Mouse (Mus musculus) hindbrain, embryonic 15.5 days (tissue): ENCODE measurements around the gene Parp6. TPM values are rescaled to one million over a fixed set of nuclear protein-coding genes. Genes with fewer than 3 reads are reported as not detected.

Experiments used
- ATAC-seq: fragments of 200-750 bp; cut with Nextera tagmentation; 2 replicates; pipeline ENCODE4 v1.8.0; 2017; ENCODE audit warnings: low read depth, moderate number of reproducible peaks, moderate TSS enrichment; ENCODE audit not compliant: low FRiP score
- H3K27ac ChIP-seq: fragments of 300-500 bp; sonication (generic); replicated peaks from 2 replicates; pipeline ENCODE4 v1.5.1; 2015; ENCODE audit warnings: mild to moderate bottlenecking, inconsistent platforms
- H3K27me3 ChIP-seq: fragments of 300-500 bp; sonication (generic); 2 replicates; pipeline ENCODE4 v1.6.1; 2015; ENCODE audit warnings: control low read depth, inconsistent platforms
- H3K36me3 ChIP-seq: fragments of 300-500 bp; sonication (generic); 2 replicates; pipeline ENCODE4 v1.6.1; 2015; ENCODE audit warnings: control low read depth, inconsistent platforms
- H3K4me1 ChIP-seq: fragments of 300-500 bp; sonication (generic); replicated peaks from 2 replicates; pipeline ENCODE4 v1.6.1; 2015; ENCODE audit warnings: control low read depth, inconsistent platforms
- H3K4me2 ChIP-seq: fragments of 300-500 bp; sonication (generic); 2 replicates; pipeline ENCODE4 v1.6.1; 2015; ENCODE audit warnings: moderate library complexity, mild to moderate bottlenecking, inconsistent platforms
- H3K4me3 ChIP-seq: fragments of 300-500 bp; sonication (generic); 2 replicates; pipeline ENCODE4 v1.5.1; 2015; ENCODE audit warnings: mild to moderate bottlenecking, inconsistent platforms
- H3K9ac ChIP-seq: fragments of 300-500 bp; sonication (generic); 2 replicates; pipeline ENCODE4 v1.6.1; 2015; ENCODE audit warnings: inconsistent platforms
- H3K9me3 ChIP-seq: fragments of 300-500 bp; sonication (generic); 2 replicates; pipeline ENCODE4 v1.6.1; 2016; ENCODE audit warnings: control low read depth, inconsistent platforms
- whole genome bisulfite sequencing: fragments of 180-500 bp; shearing (Covaris S2); methylation state at CpG from one replicate; pipeline ENCODE4 v1.1.7; 2015; 5-methylcytosine and 5-hydroxymethylcytosine counted together
- polyA plus RNA-seq: library from polyadenylated mRNA; unstranded; fragments of >200 nt; fragmentation: Nextera tagmentation; extraction: Ambion mirVana; gene quantifications from 2 replicates; pipeline ENCODE4 v1.2.1, GENCODE M21; 2015

Gene Parp6
- polyA plus RNA-seq, 1 experiment from 2014 or later, result 210 TPM

- Histone ChIP-seq H3K27ac (no peak overlapping the region), H3K4me2 (no peak overlapping the region), H3K4me3 (no peak overlapping the region), H3K9ac (no peak overlapping the region), H3K4me1 (peaks cover 9% of the 10 kb centered on the region), H3K27me3 (no peaks in the 10 kb centered on the region), H3K9me3 (no peaks in the 10 kb centered on the region), H3K36me3 (peaks cover 86% of the 10 kb centered on the region)
- WGBS, result 74% methylated on average over 4 of the region's 4 CpGs
- ATAC-seq, result no peak
These were observed 52.1 kb downstream of the Parp6 start for GRCm38 (mm10) chr9:59669172-59669571.

GRCm38 (mm10) chr9:59672195-59672894, 55.3 kb downstream of the Parp6 start:
- H3K27ac ChIP-seq, result no peak overlapping the region
- no peaks in the 10 kb centered on the region for H3K27me3 ChIP-seq
- H3K9me3 ChIP-seq, result no peaks in the 10 kb centered on the region
- no peaks in the 10 kb centered on the region for H3K4me1 ChIP-seq
- H3K9ac ChIP-seq, result no peak overlapping the region
- peaks cover 94% of the 10 kb centered on the region for H3K36me3 ChIP-seq
- no peak overlapping the region for H3K4me3 ChIP-seq
- no peak overlapping the region for H3K4me2 ChIP-seq
- whole genome bisulfite sequencing, result 82% methylated on average over 12 of the region's 12 CpGs
- no peak for ATAC-seq

GRCm38 (mm10) chr9:59673427-59673826, 56.3 kb downstream of the Parp6 start:
- ATAC-seq, result no peak
- Histone ChIP-seq H3K9me3 (no peaks in the 10 kb centered on the region), H3K4me1 (no peaks in the 10 kb centered on the region), H3K36me3 (peaks cover 94% of the 10 kb centered on the region), H3K9ac (no peak overlapping the region), H3K4me3 (no peak overlapping the region), H3K27me3 (no peaks in the 10 kb centered on the region), H3K4me2 (no peak overlapping the region), H3K27ac (no peak overlapping the region)
- 86% methylated on average over 2 of the region's 2 CpGs for WGBS

GRCm38 (mm10) chr9:59675598-59675997, 58.5 kb downstream of the Parp6 start:
- Histone ChIP-seq H3K4me2 (no peak overlapping the region), H3K27ac (no peak overlapping the region), H3K9ac (no peak overlapping the region), H3K4me1 (peaks cover 10% of the 10 kb centered on the region), H3K36me3 (peaks cover 81% of the 10 kb centered on the region), H3K4me3 (no peak overlapping the region), H3K9me3 (no peaks in the 10 kb centered on the region), H3K27me3 (no peaks in the 10 kb centered on the region)
- ATAC-seq, result no peak
- 88% methylated on average over 14 of the region's 14 CpGs for WGBS

GRCm38 (mm10) chr9:59678313-59678712, 61.2 kb downstream of the Parp6 start:
- Histone ChIP-seq H3K4me2 (no peak overlapping the region), H3K4me3 (no peak overlapping the region), H3K9ac (no peak overlapping the region), H3K36me3 (peaks cover 54% of the 10 kb centered on the region), H3K27ac (no peak overlapping the region), H3K9me3 (no peaks in the 10 kb centered on the region), H3K27me3 (no peaks in the 10 kb centered on the region), H3K4me1 (peaks cover 13% of the 10 kb centered on the region)
- WGBS, result 17% methylated on average over 1 of the region's 1 CpGs
- no peak for ATAC-seq

- no peaks in the 10 kb centered on the region for H3K9me3 ChIP-seq
- WGBS, result 2% methylated on average over 46 of the region's 47 CpGs
- H3K27me3 ChIP-seq, result no peaks in the 10 kb centered on the region
- peak; percentile 95 for ATAC-seq
- H3K4me1 ChIP-seq, result peaks cover 13% of the 10 kb centered on the region
- H3K27ac ChIP-seq, result peak within 1 kb of the TSS; percentile 15; the same call in 1 of the 2 replicates
- peak within 1 kb of the TSS; percentile 60 for H3K9ac ChIP-seq
- H3K4me2 ChIP-seq, result peak within 1 kb of the TSS; percentile 80
- peaks cover 39% of the 10 kb centered on the region for H3K36me3 ChIP-seq
- H3K4me3 ChIP-seq, result peak within 1 kb of the TSS; percentile 57
These were observed 62.8 kb downstream of the Parp6 start, which contains the start of gene Gramd2 for GRCm38 (mm10) chr9:59679678-59680533. Gramd2 (plus strand) TSS chr9:59680144.

GRCm38 (mm10) chr9:59680534-59680875, 63.4 kb downstream of the Parp6 start:
- no peak overlapping the region for H3K27ac ChIP-seq
- 7% methylated on average over 16 of the region's 16 CpGs for WGBS

GRCm38 (mm10) chr9:59684020-59684419, 66.9 kb downstream of the Parp6 start:
- 79% methylated on average over 2 of the region's 2 CpGs for WGBS
- no peaks in the 10 kb centered on the region for H3K27me3 ChIP-seq
- peaks cover 13% of the 10 kb centered on the region for H3K4me1 ChIP-seq
- no peak overlapping the region for H3K27ac ChIP-seq
- H3K4me2 ChIP-seq, result no peak overlapping the region
- H3K36me3 ChIP-seq, result 0 out of 2 replicates have a peak, but pooled peaks cover 4% of the 10 kb centered on the region
- H3K9ac ChIP-seq, result no peak overlapping the region
- no peak for ATAC-seq
- H3K9me3 ChIP-seq, result no peaks in the 10 kb centered on the region
- no peak overlapping the region for H3K4me3 ChIP-seq

More at GRCm38 (mm10) chr9:59680534-59680875, 63.4 kb downstream of the Parp6 start:
- Histone ChIP-seq H3K4me1 (peaks cover 13% of the 10 kb centered on the region), H3K4me3 (peak overlapping the region; percentile 57), H3K9ac (peak overlapping the region; percentile 60), H3K9me3 (no peaks in the 10 kb centered on the region), H3K36me3 (peaks cover 33% of the 10 kb centered on the region), H3K4me2 (peak overlapping the region; percentile 80), H3K27me3 (no peaks in the 10 kb centered on the region)
- peak; percentile 36 for ATAC-seq

GRCm38 (mm10) chr9:59687416-59688046, 70.4 kb downstream of the Parp6 start:
- H3K9me3 ChIP-seq, result no peaks in the 10 kb centered on the region
- 46% methylated on average over 6 of the region's 6 CpGs for WGBS

GRCm38 (mm10) chr9:59691635-59692094, 74.6 kb downstream of the Parp6 start:
- peak; percentile 86 for ATAC-seq
- Histone ChIP-seq H3K27ac (peak overlapping the region; percentile 11; the same call in 1 of the 2 replicates), H3K27me3 (no peaks in the 10 kb centered on the region), H3K4me2 (peak overlapping the region; percentile 55), H3K4me3 (peak overlapping the region; percentile 29), H3K9ac (peak overlapping the region; percentile 5; the same call in 1 of the 2 replicates), H3K9me3 (no peaks in the 10 kb centered on the region), H3K4me1 (peaks cover 13% of the 10 kb centered on the region), H3K36me3 (no peaks in the 10 kb centered on the region)
- 1% methylated on average over 23 of the region's 23 CpGs for WGBS

More at GRCm38 (mm10) chr9:59687416-59688046, 70.4 kb downstream of the Parp6 start:
- Histone ChIP-seq H3K9ac (no peak overlapping the region), H3K4me1 (peaks cover 13% of the 10 kb centered on the region), H3K4me2 (no peak overlapping the region), H3K27me3 (no peaks in the 10 kb centered on the region), H3K36me3 (no peaks in the 10 kb centered on the region), H3K4me3 (no peak overlapping the region), H3K27ac (no peak overlapping the region)
- no peak for ATAC-seq

- H3K4me1 ChIP-seq, result peaks cover 13% of the 10 kb centered on the region
- no peaks in the 10 kb centered on the region for H3K9me3 ChIP-seq
- peak overlapping the region; percentile 11; the same call in 1 of the 2 replicates for H3K27ac ChIP-seq
- H3K9ac ChIP-seq, result peak overlapping the region; percentile 5; the same call in 1 of the 2 replicates
- peak overlapping the region; percentile 29 for H3K4me3 ChIP-seq
- no peaks in the 10 kb centered on the region for H3K27me3 ChIP-seq
- ATAC-seq, result peak; percentile 78
- H3K4me2 ChIP-seq, result peak overlapping the region; percentile 55
- H3K36me3 ChIP-seq, result no peaks in the 10 kb centered on the region
- 30% methylated on average over 9 of the region's 9 CpGs for WGBS
These were observed 75.1 kb downstream of the Parp6 start for GRCm38 (mm10) chr9:59692145-59692544.
